Mouse (Mus musculus): Measurements from ENCODE around the gene Olfr815.
"Not testable (repeated sequence)": the region's sequence is repeated elsewhere in the genome, so short reads cannot be mapped to it uniquely, and the experiment has no call there.

Gene Olfr815

DNA sequence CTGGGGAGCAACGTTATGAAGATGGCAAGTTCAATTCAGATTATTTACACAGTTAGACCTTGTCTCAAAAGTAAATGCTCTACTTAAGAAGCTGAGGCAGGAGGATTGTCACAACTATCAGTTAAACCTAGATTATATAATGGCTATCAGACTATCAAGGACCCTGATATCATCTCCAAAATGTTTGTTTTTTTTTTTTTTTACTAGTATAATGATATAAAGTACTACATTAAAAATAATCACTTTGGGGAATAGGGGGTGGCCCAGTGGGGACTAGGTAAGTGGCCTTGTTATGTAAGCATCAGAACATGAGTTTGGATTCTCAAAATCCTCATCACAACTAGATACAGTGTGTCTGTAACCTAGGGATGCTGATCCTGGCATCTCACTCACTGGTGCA is at the start of gene Olfr815:
Olfr815 (minus strand) TSS at position 101 of the 400 bp plus-strand sequence.
- DNase-seq: not testable (repeated sequence)

DNA sequence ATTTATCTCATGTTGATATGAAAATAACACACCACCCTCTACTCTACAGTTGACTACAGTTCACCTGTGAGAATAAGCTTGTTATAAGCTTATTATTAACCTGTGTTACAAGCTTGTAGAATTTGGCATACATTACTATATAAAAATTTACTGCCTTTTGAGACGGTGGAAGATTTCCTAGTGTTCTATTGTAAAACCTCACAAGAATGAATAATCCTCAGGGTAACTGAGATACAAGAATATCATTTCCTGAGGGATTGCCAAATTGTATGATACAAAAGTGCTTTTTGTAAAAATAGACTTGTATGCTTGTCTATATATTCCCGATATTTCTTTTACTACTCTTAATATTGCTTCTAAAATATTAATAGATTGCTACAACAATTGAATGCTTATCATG is 43.3 kb upstream of the Olfr815 start, which contains the start of gene Olfr818:
Olfr818 (minus strand) TSS at position 101 of the 400 bp plus-strand sequence.
- DNase-seq: no peak

DNA sequence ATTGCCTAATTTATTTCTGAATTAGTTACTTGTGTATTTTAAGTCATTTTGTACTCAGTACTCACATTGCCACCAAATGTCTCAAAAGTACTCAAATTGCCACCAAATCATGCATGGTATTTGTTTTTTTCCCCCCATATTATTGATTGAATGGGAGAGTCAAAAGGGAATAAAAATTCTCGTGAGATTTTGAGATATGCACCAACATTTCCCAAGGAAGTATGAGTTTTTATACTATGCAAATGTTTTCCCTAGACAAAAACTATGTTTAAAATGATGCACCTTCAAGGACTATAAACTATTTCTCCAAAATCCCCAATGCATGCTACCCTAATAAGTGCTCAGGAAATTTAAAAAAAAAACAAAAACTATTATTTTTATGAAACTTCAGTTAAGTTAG is 9.8 kb upstream of the Olfr815 start, which contains the start of gene Olfr816:
Olfr816 (minus strand) TSS at position 101 of the 400 bp plus-strand sequence.
- no peak for DNase-seq

DNA sequence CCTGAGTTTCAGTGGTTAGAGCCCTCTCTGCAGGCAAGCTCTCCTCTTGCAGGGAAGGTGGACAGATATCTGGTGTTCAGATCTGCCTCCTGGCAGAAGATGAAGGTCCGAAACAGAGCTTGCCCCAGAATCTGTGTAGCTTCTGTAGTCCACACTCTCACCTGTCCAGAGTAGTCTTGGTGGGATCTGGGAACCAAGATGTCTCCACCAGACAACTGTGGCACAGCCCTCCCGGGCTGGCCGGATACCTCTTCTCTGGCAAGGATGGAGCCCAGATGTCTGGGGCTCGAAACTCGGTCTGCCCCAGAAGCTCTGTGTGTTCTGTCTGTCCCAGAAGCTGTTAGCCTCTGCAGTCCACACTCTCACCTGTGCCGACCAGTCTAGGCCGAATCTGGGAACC is 19.7 kb downstream of the Olfr815 start:
- DNase-seq: no peak

DNA sequence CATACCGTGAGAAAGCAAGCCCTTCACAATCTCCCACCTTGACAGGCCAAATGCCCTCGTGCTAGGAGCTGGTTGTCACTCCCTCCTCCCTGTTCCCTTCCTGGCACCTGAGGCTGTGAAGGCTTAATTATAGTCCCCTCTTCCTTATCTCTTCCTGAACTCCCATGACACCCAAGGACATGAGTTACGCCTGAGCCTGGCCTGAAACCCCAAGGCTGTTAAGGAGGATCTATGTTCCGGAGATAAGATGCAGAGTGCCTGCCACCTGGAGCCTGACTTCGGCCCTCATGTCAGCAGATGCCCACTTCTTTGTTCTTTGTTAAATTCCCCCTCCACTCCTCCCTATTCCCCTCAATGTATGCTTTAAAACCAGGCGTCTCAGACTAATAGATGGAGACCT is 20.2 kb downstream of the Olfr815 start:
- not testable (repeated sequence) for DNase-seq

DNA sequence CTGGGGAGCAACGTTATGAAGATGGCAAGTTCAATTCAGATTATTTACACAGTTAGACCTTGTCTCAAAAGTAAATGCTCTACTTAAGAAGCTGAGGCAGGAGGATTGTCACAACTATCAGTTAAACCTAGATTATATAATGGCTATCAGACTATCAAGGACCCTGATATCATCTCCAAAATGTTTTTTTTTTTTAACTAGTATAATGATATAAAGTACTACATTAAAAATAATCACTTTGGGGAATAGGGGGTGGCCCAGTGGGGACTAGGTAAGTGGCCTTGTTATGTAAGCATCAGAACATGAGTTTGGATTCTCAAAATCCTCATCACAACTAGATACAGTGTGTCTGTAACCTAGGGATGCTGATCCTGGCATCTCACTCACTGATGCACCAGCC is 25.9 kb downstream of the Olfr815 start, which contains the start of gene Olfr814:
Olfr814 (minus strand) TSS at position 101 of the 400 bp plus-strand sequence.
- not testable (repeated sequence) for DNase-seq

DNA sequence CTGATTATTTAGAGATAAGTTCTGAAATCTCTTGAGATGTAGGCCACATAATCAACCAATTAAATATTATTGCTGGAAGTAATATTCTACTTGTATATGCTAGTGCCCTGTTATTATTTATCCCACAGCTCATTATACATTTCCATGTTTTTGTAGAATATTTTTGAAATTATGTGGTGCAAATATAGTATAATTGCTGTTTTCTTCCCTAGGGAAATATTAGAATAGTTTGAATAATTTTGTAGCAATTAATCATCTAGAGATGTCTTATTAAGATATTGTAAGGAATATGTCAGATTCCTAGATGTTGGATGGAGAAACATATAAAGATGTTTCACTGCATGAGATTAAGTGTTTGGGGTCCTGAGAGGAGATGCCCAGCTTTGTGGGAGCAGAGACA is 50.6 kb downstream of the Olfr815 start, which contains the start of gene Olfr813:
Olfr813 (plus strand) TSS at position 301 of the 400 bp plus-strand sequence.
- DNase-seq: no peak

All from liver (tissue).